ENCODE assay signal across 23 mouse cellular contexts in genomic region chr2:61734175-61734574, GRCm38 (mm10).
"Had no signal": no experiment of that assay in that cellular context is flagged by ENCODE, and none has a peak within 500 bp of the region (broad histone marks: within the 10 kb centered on the region; RNA-seq: fewer than 3 reads in every experiment).

No protein-coding gene starts in this region.

- H3K9ac ChIP-seq: kidney, embryonic 15.5 days; limb, embryonic 12.5 days; limb, embryonic 15.5 days; liver, embryonic 14.5 days; liver, postnatal 0 days; lung, embryonic 15.5 days; midbrain, embryonic 12.5 days; midbrain, embryonic 15.5 days; neural tube, embryonic 12.5 days; neural tube, embryonic 15.5 days had no signal

- H3K36me3 ChIP-seq: kidney, embryonic 15.5 days; lung, embryonic 15.5 days; midbrain, embryonic 12.5 days; midbrain, embryonic 15.5 days; neural tube, embryonic 12.5 days; neural tube, embryonic 15.5 days had no signal

- ATAC-seq: liver, postnatal 0 days; midbrain, embryonic 15.5 days had no signal

- H3K4me3 ChIP-seq: kidney, embryonic 15.5 days; left cerebral cortex, adult 2 months; limb, embryonic 12.5 days; limb, embryonic 15.5 days; lung, embryonic 15.5 days; midbrain, embryonic 12.5 days; midbrain, embryonic 15.5 days; neural tube, embryonic 12.5 days; neural tube, embryonic 15.5 days had no signal

- DNase-seq: kidney, adult 8-10 months; kidney, postnatal 10 days; kidney, postnatal 36 days; layer of hippocampus, postnatal 36 days; left cerebral cortex, postnatal 4 days; liver, postnatal 0 days; lung, postnatal 10 days; lung, postnatal 36 days; retina, postnatal 1 day; right cerebral cortex, postnatal 25 days; spleen, adult 18-20 months; thymus, adult 18-20 months; thymus, postnatal 36 days had no signal

- H3K4me1 ChIP-seq: kidney, embryonic 15.5 days; limb, embryonic 12.5 days; limb, embryonic 15.5 days; lung, embryonic 15.5 days; neural tube, embryonic 12.5 days had no signal

- H3K9me3 ChIP-seq: kidney, embryonic 15.5 days; limb, embryonic 12.5 days; limb, embryonic 15.5 days; lung, embryonic 15.5 days; midbrain, embryonic 12.5 days; midbrain, embryonic 15.5 days; neural tube, embryonic 12.5 days; neural tube, embryonic 15.5 days had no signal

- H3K27me3 ChIP-seq: kidney, embryonic 15.5 days; limb, embryonic 12.5 days; limb, embryonic 15.5 days; lung, embryonic 15.5 days; midbrain, embryonic 12.5 days; midbrain, embryonic 15.5 days; neural tube, embryonic 12.5 days; neural tube, embryonic 15.5 days had no signal

- H3K27ac ChIP-seq: kidney, embryonic 15.5 days; left cerebral cortex, adult 2 months; limb, embryonic 12.5 days; limb, embryonic 15.5 days; liver, embryonic 14.5 days; lung, embryonic 15.5 days; midbrain, embryonic 12.5 days; midbrain, embryonic 15.5 days; neural tube, embryonic 12.5 days; neural tube, embryonic 15.5 days had no signal
